Mouse (Mus musculus): ENCODE data around the gene Gclm. TPM values are rescaled to one million over a fixed set of nuclear protein-coding genes. Genes with fewer than 3 reads are reported as not detected.
A peak's percentile ranks its signal among the peaks of the same experiment; 100 is the strongest.

Gene Gclm
- total RNA-seq, 2 experiments from 2014 or later = 65.5 to 95.4 TPM

DNA sequence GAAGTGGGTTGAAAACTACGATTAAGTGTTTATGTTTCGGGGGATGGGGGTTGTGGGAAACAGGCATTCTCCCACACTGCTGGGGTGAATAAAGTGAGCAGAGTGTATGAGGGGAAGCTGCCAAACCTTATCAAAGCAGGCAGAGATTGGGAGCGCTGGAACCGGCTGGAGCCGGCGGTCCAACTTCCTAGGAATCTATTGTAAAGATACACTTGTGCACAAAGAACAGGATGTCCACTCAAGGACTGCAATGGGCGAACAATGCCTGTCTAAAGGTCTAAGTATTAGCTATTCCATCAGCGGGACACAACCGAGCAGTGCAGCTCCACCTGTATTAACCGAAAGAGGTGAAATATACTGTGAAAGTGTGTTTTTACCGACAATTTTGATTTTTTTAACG lies 46.5 kb downstream of the Gclm start:
- DNase-seq (ENCODE audit: extremely low spot score in 1 of 2, low spot score in 1 of 2) = no peak

DNA sequence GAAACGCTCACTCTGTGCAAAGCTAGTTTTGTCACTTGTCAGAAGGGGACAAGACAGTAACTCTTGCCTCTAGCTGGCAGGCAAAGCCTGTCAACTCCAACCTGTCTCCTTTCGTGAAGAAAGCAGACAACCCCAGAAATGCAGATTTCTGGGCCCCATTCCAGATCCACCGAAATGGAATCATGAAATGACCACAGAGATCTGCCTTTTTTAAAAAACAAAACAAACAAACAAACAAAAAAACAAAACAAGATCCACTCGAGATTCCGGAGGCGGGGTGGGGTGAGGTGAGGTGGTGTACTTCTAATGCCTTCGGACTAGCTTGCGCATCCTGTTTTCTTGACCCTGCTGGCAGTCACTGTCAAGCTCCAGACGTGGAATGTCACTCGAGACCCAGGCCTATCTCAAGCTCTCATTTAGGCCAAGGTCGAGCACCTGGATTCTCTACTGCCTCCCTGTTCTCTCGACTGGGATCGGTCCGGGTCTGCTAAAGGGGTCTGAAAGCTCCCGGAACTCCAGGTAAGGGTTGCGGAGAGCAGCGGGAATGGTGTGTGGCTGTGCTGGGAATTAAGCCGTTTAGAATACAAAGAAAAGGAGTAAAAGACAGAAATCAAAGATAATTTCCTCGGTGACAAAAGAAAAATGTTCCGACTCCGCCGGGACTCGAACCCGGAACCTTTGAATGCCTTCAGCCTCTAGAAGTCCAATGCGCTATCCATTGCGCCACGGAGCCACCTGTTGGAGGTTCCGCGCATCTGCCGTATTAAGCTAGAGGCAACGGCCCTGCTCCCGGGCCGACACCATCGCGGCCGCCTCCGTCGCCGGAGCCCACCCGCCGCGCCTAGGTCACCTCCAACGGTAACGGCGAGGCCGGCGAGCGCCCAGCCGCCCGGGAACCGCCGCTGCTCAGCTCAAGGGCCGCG lies 47.2 kb downstream of the Gclm start:
- DNase-seq (ENCODE audit: extremely low spot score in 1 of 2, low spot score in 1 of 2) = peak; percentile 90 to 93

DNA sequence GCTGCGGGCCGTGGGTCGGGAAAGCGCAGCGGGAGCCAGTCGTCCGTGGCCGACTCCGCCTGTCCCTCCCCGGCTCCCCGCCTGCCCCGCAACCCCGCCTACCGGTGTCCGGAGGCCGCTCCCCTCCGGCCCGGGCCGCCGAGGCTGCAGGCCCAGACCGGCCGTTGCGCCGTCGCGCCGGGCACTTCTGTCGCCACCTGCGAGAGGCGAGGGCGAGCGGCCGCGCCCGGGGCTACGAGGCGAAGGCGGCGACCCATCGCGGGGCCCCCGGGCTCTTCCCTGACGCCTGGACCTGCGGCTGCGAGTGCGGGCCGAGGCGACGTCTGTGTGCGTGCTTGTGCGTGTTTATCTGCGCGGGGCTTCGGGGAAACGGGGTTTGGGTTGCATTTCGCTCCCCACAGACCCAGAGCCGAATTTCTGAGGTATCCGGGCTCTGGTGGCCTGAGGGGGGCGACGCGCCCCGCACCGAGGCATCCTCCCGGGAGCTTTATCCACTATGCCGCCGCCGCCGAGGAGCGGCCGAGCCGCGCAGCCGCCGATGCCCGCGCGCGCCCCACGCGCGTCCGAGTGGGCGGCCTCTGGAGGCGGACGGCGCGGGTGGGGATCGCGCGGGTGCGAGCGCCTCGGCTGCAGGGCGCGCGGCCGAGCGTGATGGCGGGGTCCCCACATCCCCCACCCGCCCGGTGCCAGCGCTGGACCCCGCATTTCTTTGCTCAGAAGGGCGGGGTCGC lies 48.0 kb downstream of the Gclm start:
- peak; percentile 62 to 71 for DNase-seq (ENCODE audit: extremely low spot score in 1 of 2, low spot score in 1 of 2)

DNA sequence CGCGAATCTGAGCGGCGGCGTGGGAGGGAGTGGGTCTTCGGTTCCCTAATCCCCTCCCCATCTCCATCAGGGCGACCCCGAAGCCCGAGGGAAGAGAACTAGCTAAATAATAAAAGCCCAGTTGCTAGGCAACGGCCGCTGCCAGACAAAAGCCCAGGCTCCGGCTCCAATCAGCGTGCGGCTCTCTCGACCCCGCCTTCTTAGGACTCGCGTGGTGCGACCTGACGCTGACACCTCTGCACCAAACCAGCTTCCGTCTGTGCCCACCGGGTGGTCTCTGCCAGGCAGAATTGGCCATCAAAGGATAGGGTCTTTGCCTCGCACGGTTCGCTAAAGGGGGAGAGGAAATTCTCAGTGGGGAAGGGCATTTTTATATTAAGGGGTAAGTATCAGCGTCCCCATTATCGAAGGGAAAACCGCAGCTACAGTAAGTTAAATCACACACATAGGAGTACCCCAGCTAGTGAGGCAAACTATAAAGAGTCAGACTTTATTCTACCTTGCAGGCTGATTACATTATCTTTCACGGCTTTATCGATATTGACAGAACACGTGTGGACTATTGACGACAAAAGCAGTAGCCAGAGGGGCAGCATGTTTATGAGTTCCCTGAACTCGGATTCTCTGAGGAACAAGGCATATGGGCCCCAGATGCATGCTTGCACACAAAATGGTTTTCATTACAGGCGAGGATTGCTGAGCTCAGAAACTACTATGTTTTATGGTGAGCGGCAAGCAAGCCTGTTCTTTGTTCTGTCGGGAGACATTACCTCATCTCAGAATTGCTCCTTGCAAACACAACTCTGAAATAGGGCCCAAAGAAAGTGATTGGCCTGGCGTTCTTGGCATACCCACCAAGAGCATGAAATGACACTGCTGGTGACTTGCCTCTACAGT lies 48.8 kb downstream of the Gclm start, which contains the start of gene Bcar3:
Gene Bcar3, plus strand, starts transcription at position 183 of the 897 bp plus-strand sequence.
- DNase-seq (ENCODE audit: extremely low spot score in 1 of 2, low spot score in 1 of 2) = peak; percentile 80 to 85

DNA sequence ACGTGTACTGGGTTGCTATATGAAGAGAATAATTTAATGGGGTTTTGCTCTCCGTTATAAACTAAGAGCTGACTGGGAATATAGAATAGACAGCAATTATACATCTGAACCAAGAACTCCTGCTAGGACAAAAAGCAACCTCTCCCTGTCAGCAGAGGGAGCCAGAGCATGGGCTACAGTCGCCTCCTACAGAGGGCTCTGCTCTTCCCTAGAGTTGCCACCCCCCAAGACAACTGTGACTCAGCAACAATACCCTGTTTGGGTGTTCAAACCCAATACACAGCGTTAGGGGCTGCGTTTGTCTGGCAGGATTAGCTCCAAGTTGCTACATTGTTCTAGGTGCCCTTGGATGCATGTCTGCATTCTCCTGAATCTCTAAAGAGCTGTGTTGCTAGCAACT lies 50.2 kb downstream of the Gclm start:
- DNase-seq (ENCODE audit: extremely low spot score in 1 of 2, low spot score in 1 of 2) = peak in 1 of 2 experiments; percentile 56

DNA sequence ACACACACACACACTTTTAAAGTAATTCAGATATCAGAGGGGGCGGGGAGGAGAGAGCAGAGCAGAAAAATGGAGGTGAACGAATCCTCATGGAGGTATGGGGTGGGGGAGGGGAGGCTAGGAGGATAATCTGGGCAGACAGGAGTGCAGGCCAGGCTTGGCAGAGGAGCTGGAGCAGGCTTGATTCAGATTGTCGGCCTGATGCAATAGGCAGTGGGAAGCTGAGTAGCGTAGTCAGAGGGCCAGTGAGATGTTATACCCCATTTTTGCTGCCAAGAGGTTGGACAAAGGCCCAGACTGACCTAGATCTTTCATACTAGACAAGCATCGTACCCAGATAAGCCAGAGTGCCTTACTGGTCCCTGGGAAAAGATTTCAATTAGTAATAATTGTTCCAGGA lies 51.6 kb downstream of the Gclm start:
- DNase-seq (ENCODE audit: extremely low spot score in 1 of 2, low spot score in 1 of 2) = no peak

DNA sequence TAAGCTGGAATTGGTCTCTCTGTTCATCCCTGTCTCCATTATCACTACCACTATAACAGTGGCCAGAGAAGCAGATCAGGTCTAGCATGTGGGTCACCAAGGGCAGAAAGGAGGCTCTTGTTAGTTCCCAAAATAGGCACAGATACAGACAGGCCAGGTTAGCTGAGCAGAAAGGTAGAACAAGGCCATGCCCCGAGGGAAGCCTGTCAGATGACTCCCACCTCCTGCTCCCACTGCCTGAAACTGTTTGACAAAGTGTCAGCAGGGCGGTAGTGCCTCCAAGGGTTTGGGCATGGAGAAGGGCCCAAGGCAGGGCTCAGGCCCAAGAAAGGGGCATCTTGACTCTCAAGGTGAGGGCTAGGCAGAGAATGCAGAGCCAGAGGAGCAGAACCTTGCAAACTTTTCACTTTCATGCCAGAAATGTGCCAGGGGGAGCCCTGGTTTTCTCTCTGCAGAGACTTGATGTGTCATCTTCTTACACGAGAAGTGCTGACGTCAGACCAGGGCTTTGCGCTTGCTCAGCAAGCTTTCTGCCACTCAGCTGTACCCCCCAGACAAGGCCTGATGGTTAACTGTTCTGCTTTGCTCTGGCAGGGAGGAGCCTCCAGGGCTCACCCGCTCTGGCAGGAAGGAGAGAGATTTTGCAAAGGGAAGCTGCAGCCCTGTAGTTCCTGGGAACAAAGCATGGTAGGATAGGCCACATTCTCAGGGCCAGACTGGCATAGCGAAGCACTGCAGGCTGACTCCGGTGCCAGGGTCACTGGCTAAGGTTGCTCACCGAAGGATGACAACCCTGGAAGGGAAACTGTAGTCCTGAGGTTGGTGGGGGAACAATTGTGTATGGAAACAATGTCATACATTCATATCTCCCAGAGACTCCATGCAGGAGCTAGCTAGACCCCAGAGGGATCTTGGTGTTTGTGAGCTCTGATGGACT lies 55.9 kb downstream of the Gclm start:
- DNase-seq (ENCODE audit: extremely low spot score in 1 of 2, low spot score in 1 of 2) = peak; percentile 35 to 57

DNA sequence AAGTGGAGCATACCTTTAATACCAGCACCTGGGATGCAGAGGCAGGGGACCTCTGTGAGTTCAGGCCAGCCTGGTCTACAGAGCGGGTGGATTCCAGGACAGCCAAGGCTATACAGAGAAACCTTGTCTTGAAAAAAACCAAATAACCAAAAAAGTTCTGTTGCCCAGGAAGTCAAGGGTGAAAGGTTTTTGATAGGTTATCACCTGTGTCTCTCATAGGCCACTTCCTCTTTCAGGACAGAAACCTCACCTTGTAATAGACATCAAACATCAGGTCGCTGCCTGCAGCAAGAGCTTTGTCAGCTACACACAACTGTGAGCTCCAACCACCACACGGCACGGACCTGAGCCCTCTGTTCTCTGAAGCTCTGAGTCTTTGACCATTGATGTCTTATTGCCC lies 59.2 kb downstream of the Gclm start:
- no peak for DNase-seq (ENCODE audit: extremely low spot score in 1 of 2, low spot score in 1 of 2)

DNA sequence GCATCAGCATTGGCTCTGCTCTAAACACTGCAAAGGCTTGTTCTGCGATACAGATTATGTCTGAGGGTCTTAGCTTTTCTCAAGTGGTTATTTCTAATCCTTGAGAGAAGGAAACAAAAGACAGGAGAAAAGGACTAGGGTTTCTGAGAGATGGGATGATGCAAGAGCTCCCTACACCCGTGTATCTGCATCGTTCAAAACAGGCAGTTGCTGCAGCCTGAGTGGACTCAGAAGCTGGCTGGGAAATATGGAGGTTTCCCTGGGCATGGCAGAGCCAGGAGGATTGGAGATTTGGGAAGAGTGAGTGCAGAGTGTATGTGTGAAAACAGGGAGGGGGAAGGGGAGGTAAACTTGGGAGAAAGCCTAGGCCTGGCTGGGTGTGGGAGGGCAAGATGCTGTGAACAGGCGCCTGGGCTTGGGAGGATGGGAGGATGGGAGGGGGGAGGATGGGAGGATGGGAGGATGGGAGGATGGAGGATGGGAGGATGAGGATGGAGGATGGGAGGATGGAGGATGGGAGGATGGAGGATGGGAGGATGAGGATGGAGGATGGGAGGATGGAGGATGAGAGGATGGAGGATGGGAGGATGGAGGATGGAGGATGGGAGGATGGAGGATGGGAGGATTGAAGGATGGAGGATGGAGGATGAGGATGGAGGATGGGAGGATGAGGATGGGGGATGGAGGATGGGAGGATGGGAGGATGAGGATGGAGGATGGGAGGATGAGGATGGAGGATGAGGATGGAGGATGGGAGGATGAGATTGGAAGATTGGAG lies 62.7 kb downstream of the Gclm start:
- no peak for DNase-seq (ENCODE audit: extremely low spot score in 1 of 2, low spot score in 1 of 2)

DNA sequence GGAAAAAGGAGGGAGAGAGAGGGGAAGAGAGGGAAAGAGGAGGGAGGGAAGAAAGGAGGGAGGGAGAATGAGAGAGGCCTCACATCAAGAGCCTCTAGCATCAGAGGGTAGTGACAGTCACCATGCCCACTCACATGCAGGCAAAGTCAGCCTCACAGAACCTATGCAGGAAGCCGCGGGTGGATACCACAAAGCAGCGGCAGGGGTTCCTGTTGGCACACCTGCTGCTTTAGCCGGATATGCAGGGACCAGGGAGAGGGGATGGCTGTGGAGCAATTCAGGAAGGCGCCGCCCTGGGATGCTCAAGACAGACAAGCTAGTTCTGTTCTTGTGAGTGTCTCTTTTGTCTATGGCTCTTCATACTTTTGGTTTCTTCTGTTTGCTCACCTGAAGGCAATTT lies 63.6 kb downstream of the Gclm start:
- DNase-seq (ENCODE audit: extremely low spot score in 1 of 2, low spot score in 1 of 2) = no peak

DNA sequence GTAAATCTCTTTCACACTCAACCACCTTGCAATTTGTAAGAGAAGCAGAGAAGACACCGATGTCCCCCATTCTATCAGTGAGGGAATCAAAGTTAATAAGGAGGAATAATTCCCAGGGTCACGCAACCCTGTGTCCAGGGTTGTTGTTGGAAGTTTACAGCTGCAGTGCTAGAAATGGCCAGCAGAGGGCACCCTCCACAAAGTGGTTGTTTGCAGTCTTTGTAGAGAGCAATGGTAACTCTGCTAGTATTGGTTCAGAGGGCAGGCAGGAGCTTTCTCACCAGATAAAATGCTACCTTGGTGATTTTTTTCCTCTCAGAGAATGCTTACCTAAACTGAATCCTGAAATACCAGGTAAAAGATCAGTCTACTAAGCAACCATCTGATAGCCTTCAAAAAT lies 66.7 kb downstream of the Gclm start:
- peak; percentile 76 to 98 for DNase-seq (ENCODE audit: extremely low spot score in 1 of 2, low spot score in 1 of 2)

DNA sequence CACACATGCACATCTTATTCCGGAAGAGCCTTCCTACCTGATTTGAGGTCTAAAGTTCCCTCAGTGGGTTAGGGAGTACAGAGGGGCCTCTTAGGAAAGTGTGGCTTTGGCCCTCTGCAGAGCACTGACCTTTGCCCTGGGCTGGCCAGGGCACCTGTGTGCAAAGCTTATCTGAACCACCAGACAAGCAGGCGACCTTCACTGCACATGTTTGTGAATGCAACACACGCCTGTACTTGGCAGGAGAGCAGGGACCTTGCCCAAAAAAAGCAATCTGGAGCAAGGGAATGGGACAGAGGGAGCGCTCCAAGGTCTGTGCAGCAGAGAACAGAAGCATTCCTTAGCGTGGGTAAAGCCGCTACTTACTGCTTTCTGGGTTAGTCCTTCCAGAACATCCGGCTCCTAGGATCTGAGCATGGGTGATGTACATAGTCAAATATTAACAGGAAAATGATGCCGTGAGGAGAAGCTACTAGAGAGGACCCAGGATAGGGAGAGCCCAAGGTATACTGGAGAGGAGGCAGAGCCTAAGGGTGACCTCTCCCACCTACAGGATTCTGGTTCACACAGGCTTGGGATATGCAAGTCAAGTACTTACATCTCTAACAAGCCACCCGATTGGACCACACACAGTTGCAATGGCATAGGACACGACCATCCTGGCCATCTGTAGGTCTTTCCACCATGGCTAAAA lies 67.7 kb downstream of the Gclm start:
- no peak for DNase-seq (ENCODE audit: extremely low spot score in 1 of 2, low spot score in 1 of 2)

DNA sequence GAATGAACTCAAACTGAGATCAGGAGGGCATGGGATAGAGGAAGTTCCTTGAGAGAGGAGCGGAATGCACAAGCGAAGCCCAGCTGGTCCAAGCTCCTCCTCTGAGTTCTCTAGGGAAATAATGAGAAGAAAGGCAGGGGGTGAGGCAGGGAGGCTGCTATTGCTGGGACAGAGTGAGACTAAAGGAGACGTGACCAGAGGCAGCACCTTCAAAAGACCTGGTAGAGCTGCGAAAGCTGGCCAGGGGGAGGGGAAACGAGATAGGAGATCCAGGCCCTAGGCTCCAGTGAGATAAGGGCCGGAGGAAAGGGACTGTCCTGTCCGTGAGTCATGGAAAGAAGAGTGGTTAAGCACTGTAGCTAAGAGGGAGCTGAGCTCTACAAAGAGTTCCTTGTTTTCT lies 68.6 kb downstream of the Gclm start:
- DNase-seq (ENCODE audit: extremely low spot score in 1 of 2, low spot score in 1 of 2) = no peak

DNA sequence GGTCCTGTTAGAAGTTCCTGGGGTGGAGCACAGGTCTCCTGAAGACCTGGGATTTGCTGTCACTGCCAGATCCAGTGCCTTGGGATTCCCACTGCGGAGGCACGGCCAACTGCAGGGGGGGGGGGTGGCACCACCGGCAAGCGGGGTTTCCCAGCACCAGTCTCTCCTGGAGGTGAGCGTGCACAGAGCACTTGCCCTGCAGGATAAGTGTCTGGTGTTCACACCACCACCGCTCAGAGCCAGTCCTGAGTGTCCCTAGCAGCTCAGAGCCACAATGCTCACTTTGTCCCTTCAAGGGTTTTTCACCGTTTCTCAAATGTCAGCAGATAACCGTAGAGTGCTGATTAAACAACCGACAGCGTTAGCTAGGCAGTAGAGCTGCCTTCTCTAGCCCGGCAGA lies 71.3 kb downstream of the Gclm start:
- no peak for DNase-seq (ENCODE audit: extremely low spot score in 1 of 2, low spot score in 1 of 2)

DNA sequence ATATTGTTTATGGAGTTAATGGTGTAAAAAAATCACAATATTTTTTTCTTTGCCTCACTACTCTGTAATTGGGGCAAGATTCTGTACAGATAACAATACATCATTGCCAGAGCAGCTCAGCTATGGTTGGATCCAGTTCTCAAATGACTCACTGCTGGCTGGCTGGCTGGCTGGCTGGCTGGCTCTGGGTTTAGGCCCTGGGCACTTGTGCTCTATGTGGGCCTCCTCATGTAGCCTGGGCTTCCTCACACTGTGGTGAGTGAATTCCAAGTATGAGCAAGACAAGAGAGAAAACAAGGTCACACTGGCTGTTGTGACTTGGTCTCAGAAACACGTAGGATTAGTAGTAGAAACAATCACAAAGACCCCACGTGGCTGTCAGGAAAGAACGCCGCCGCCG lies 72.0 kb downstream of the Gclm start:
- DNase-seq (ENCODE audit: extremely low spot score in 1 of 2, low spot score in 1 of 2) = no peak

Data from layer of hippocampus, postnatal 25 days (tissue).